Mouse (Mus musculus): ENCODE measurements around the gene Prr30.
"Not testable (repeated sequence)": the region's sequence is repeated elsewhere in the genome, so short reads cannot be mapped to it uniquely, and the experiment has no call there.

The Prr30 gene

DNA sequence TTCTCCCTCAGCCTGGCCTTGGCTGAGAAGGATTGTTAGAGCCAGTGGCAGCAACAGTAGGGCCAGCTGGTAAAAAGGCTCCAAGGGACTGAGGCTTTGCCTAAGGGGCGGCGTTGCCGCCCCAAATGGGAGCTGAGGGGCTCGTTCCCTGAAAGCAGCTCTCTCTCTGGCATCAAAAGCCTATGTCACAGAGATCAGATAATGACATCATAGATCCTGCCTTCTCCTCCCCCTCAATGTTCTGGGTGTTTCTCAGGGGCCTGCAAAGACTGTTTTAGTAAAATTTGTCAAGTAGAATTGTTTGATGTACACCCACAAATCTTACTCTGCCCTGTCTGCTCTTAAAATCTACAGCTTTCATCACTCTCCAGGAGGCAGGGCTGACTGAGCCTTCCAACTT lies at the start of gene Prr30:
Gene Prr30, minus strand, starts transcription at position 101 of the 400 bp plus-strand sequence.
- no peak for DNase-seq (ENCODE audit: inconsistent ontology term)

DNA sequence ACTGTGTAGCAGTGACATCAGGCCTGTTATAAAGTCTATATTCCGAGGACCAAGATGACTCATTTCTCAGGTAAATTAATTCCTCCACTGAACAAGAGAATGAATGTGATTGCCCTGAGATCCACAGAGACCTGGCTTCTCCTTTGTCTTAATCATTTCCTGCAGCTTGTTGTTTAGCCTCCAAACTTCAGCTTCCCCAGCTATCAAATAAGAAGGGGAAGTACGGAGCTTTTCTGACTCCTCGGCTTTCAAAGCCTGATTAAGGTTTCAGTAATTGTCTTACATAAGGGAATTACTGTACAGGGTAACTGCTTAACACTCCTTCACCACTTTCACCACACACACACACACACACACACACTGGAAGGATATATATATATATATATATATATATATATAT lies 46.7 kb upstream of the Prr30 start:
- no peak for DNase-seq (ENCODE audit: inconsistent ontology term)

DNA sequence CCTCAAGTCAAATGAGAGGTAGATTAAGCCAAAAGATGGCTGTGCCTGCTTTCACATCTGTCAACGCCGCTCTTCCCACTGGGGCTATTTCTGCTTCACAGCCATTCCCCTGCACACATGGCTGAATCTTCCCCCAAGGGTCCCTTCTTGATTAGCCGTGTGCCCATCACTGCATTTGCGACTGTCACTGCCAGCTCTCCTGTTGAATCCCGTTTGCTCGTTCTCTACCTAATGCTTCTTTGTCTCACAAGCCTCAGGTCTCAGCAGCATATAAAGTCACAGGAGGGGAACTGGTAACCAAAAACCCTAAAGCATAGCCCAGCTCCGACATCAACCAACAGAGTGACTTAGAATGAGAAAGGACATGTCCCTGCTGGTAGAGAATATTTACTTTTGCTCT lies 45.6 kb upstream of the Prr30 start:
- no peak for DNase-seq (ENCODE audit: inconsistent ontology term)

DNA sequence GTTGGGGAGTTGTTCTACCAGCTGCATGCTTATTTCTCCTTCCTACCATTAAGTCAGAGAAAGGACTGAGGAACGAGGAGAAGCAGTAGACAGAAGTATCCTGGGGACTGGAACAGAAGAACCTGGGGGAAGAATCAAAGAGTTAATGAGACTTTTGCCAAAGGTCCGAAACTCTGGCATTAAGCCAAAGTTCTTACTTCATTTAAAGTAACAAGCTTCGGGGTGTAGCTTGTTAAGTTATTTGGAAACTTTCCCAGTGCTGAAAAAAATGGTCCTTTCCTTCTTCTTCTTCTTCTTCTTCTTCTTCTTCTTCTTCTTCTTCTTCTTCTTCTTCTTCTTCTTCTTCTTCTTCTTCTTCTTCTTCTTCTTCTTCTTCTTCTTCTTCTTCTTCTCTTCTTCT lies 44.3 kb upstream of the Prr30 start:
- not testable (repeated sequence) for DNase-seq (ENCODE audit: inconsistent ontology term)

DNA sequence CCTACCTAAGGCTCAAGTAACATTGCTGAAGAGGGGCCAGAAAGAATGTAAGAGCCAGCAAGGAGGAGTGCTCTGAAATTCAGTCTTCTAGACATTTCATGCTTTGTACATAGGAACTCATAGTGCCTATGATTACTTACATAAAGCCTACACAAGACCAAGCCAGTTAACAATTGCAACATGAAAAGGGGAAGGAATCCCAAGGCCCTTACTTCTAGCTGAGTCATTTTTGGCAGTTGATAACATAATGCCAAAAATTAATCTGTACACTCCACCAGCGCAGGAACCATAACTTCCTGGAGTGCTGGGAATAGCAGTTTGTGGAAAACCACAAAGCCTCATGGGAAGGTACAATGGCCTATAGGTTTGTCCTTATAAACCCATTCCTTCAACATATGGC lies 37.8 kb upstream of the Prr30 start:
- DNase-seq (ENCODE audit: inconsistent ontology term): no peak

DNA sequence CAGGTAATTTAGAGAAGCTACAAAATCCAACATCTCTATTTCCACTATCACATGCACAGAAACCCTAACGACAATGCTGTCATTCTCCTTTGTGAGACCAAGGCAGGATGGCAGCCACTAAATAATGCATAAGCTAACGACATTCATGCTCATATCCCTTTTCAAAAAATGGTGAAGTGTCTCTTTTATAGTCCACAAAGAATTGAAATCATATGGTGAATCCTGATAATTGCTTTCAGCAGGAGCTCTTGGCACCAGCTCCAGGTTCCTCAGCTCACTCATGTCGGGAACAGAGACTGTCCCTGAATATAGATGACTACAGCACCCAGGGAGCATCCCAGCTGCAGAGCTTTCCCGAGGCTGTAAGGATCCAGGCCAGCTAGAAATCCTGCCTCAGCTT lies 28.9 kb upstream of the Prr30 start:
- DNase-seq (ENCODE audit: inconsistent ontology term): no peak

DNA sequence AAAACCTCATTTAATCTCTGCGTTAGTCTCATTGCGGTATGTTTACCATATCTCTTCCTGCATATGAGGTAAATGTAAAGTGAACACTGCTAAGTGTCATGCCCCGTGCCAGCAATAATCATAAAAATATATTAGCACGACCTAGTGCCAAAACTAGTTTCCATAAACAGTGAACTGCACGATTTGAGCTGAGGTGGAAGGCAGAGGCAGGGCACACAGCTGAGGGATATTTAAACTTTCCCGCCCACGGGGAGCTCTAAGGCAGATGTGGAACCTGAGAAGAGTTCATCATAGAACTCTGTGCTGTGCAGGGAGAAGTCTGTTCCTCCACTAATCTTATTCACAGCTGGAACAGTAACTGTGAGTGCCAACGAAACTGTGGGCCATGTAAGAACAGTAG lies 22.2 kb upstream of the Prr30 start:
- no peak for DNase-seq (ENCODE audit: inconsistent ontology term)

DNA sequence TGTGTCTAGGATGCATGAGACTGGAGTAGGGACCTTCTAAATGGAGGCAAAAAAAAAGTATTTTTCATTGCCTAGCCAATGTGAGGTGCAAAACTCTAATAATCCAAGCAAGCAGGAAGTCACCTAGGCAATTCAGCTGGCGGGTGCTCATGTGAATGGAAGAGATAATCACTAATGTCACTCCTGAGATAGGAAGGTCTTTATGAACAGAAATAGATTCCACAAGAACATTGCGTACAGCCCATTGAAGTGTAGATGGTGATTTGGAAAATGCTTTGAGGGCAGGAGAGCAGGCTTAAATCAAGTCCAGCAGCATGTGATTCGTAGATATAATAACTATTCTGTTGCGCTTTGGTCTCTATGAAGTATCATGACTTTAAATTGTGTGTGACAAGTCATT lies 27.9 kb downstream of the Prr30 start:
- DNase-seq (ENCODE audit: inconsistent ontology term): no peak
